Mouse (Mus musculus) layer of hippocampus, adult 2 months (tissue): Measurements from ENCODE around the gene Col5a1. TPM values are rescaled to one million over a fixed set of nuclear protein-coding genes. Genes with fewer than 3 reads are reported as not detected.

ENCODE experiments used
- DNase-seq, 2 experiments: peaks; one replicate each; pipeline ENCODE4 v3.0.0; 2022; ENCODE audit warnings: low spot score in 2 of 2
- H3K27ac ChIP-seq: fragments of 200-600 bp; 2 replicates; pipeline ENCODE4 v1.8.1; 2022
- H3K4me3 ChIP-seq: fragments of 200-600 bp; 2 replicates; pipeline ENCODE4 v1.8.1; 2022; ENCODE audit warnings: mild to moderate bottlenecking
- CTCF ChIP-seq: fragments of 200-600 bp; conservative IDR thresholded peaks from 2 replicates; pipeline ENCODE4 v1.8.1; 2022; ENCODE audit warnings: antibody characterized with exemption, mild to moderate bottlenecking, moderate library complexity
- long read RNA-seq, 2 experiments: library from polyadenylated mRNA; stranded (forward); transcript quantifications; one replicate each; pipeline ENCODE4 v2.0.0; 2021; ENCODE audit warnings: borderline mapping rate in 2 of 2
- total RNA-seq, 2 experiments: library from RNA; stranded (reverse); gene quantifications; 2 replicates each; pipeline ENCODE4 v1.2.3; 2021

Gene Col5a1
- 1 to 10 TPM; 3.6 to 4.1 TPM for total RNA-seq
- long read RNA-seq, experiment 1, full-length matches to known transcripts: 2 of 12 reads
- long read RNA-seq, experiment 1, partial matches to known transcripts: 7 of 12 reads
- long read RNA-seq, experiment 1, other reads (novel, unspliced or antisense): 3 of 12 reads
- long read RNA-seq, experiment 2, full-length matches to known transcripts: 1 of 8 reads
- long read RNA-seq, experiment 2, partial matches to known transcripts: 4 of 8 reads
- long read RNA-seq, experiment 2, other reads (novel, unspliced or antisense): 3 of 8 reads

DNA sequence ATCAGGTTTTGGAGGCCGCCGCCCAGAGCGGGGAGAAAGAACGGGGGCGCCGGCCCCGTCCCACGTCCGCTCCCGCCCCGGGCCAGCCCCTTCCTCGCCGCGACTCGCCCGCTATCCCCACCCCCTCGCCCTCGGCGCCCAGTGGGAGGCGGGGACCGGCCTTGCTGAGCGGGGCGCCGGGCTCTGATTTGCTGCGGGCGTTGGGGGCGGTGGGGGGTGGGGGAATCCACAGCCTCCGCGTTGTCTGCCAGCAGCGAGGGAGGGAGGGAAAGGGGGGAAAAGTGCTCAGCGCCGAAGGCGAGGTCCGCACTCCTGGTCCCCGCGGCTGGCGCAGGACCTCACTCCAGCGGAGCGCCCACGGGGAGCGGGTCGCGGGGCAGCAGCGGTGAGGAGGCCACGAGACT is at the start of gene Col5a1:
Gene Col5a1 (plus strand): TSS at position 278 of the 404 bp plus-strand sequence.
- Histone ChIP-seq H3K4me3 (peak within 1 kb of the TSS; percentile 68), H3K27ac (no peak within 1 kb of the TSS; the same call in 1 of the 2 replicates)
- no peak for TF ChIP-seq CTCF
- peak; percentile 18 to 20 for DNase-seq

DNA sequence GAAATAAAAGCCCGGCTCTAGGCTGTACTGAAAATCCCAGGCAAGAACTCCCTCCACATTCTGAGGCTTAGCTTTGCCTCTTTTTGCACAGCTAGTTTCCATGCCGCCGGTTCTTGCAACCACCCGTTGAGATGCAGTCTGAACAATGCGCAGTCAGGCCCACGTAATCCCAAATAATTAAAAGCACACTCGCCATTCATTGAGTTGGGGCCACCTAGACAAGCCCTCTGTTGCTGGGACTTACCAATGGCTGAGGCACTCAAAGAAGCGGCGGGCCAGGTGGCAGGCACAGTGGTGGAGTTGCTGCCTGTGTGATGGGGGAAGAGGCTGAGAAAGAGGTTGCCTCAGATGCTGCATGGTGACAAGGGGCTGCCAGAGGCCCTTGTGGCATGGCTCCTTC is 48.1 kb upstream of the Col5a1 start:
- TF ChIP-seq CTCF: no peak
- Histone ChIP-seq H3K4me3 (no peak overlapping the region), H3K27ac (no peak overlapping the region)
- DNase-seq: no peak

DNA sequence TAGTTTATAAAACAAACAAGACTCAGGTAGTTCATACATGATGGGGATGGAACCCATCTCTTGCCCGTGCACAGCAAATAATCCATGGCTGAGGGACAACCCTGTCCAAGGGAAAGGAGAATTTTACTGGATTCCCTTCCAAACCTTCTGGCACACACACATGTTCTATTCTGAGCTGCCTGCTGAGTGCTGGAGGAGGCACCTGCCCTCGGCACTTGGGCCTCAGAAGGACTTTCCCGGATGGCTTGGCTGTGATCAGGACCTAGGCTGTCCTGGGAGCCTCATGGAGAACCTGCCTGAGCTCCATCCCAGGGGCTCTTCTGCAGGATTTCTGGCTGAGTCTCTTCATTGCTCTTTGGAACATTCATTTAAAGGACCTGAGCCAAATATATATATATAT is 45.3 kb upstream of the Col5a1 start:
- DNase-seq: no peak
- TF ChIP-seq CTCF: no peak
- Histone ChIP-seq H3K4me3 (no peak overlapping the region), H3K27ac (no peak overlapping the region)

DNA sequence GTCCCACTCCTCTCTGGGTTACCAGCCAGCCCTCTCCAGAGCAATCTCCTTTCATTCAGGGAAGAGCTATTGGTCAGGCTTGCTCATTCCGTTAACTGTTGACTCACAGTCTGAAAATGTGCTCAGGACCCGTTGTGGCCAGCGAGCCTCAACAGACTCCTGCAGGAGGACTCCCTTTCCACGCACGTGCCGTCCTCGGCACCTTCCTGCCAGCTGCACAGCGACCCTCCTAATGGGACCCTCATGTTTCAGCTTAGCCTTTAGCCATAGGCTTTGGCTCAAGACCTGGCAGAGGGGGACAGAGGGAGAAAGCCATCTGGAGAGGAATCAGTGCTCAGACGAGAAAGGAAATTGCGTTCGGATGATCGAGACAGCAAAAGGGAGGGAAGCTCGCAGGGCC is 43.3 kb upstream of the Col5a1 start:
- DNase-seq: no peak
- H3K27ac ChIP-seq: no peak overlapping the region
- TF ChIP-seq CTCF: no peak
- H3K4me3 ChIP-seq: no peak overlapping the region

DNA sequence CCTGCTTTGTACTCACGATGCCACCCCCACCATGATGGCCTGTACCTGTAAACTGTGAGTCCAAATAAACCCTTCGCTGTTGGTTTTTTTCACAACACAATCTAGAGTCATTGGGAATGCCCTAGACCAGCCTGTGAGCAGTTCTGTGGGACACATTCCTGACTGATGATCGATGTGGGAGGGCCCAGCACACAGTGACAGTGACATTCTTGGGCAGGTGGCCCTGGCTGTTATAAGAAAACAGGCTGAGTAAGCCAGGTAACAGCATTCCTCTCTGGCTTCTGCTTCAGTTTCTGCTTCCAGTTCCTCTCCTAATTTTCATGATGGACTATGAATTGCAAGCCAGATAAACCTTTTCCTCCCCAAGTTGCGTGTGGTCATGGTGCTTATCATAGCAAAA is 41.3 kb upstream of the Col5a1 start:
- no peak for TF ChIP-seq CTCF
- Histone ChIP-seq H3K27ac (no peak overlapping the region), H3K4me3 (no peak overlapping the region)
- no peak for DNase-seq

DNA sequence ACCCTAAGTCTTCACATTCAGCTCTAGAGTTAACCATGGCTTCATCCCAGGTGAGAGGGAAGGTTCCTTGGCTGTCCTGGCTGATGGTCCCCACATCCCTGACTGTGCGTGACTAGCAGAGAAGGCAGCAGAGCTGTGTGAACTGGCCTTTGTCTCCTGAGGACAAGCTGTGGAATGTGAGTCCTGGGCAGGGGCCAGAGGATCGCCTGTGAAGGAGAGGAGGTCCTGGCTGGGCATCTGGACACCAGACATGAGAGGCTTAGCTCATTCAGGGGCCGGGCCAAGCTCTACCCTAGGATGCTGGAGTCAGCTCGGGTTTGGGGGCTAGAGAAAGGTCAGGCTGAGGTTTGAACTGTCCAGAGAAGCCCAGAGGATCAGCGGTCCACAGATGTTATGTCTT is 39.2 kb upstream of the Col5a1 start:
- TF ChIP-seq CTCF: no peak
- H3K27ac ChIP-seq: no peak overlapping the region
- DNase-seq: no peak
- H3K4me3 ChIP-seq: no peak overlapping the region

DNA sequence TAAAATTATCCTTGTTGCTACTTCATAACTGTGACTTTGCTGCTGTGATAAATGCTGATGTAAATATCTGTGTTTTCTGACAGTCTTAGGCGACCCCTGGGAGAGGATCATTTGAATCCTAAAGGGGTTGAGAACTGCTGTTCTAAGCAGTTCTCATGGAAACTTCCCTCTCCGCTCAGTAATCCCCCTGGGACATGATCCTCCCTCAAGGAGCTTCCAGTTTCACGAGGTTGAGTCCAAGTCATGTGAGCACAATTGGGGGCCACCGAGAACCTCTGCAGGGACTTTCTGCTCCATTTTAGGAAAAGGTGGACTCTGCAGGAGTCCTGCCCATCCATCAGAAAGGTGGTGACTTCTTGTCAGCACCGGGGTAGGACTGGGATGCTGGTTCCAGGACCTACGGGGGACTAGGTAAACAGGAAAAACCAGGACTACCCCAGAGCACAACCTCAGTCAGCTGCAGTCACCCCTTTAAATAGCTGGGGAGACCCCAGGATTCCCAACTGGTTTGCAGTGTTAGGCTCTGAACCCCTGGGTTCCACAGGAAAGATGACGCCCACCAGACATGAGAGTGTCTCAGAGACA is 38.3 kb upstream of the Col5a1 start:
- no peak for DNase-seq
- no peak for TF ChIP-seq CTCF
- no peak overlapping the region for H3K4me3 ChIP-seq
- no peak overlapping the region for H3K27ac ChIP-seq

DNA sequence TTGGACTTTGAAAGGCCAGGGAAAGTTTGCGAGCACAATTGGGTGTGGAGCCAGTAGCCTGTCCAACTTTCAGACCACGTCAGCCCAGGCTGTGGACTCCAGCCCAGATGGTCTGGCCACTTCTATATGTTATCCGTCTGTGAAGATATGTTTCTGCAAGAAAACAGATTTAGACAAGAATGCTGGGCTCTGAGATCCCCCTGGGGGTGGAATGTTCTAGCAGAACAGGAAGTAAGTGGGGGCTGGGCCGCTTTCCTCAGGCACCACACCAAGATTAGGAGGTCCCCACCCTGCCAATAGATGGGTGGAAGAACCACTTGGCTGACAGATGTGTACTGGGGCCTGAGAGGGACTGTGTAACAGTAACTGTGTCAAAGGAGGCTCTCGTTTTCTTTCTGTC is 37.8 kb upstream of the Col5a1 start:
- H3K4me3 ChIP-seq: no peak overlapping the region
- no peak overlapping the region for H3K27ac ChIP-seq
- DNase-seq: no peak
- TF ChIP-seq CTCF: no peak

DNA sequence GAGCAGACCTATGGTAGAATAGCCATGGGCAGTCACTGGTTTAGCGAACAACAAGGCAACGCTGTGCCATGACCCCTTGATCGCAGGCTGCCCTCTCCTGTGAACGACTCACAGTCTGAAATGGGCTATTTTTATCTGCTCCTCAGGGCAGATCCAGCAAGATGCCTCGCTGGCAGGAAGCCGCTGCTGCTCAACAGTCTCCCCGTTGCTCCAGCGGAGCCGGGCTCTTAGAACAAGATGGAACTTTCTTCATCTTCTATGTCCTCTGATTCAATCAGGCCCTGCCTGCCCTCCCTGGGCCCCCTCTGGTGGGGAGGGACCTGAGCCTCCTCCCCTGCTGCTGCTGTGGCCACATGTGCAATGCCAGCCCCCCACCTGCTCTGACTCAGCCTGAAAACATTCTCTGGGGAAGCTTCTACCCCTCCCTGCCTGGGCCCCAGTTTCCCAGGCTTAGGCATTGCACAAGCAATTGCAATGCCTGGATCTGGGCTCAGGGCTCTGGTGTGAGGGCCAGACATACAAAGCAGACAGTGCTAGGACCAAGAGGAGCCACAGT is 27.8 kb upstream of the Col5a1 start:
- DNase-seq: no peak
- Histone ChIP-seq H3K27ac (no peak overlapping the region), H3K4me3 (no peak overlapping the region)
- TF ChIP-seq CTCF: no peak

DNA sequence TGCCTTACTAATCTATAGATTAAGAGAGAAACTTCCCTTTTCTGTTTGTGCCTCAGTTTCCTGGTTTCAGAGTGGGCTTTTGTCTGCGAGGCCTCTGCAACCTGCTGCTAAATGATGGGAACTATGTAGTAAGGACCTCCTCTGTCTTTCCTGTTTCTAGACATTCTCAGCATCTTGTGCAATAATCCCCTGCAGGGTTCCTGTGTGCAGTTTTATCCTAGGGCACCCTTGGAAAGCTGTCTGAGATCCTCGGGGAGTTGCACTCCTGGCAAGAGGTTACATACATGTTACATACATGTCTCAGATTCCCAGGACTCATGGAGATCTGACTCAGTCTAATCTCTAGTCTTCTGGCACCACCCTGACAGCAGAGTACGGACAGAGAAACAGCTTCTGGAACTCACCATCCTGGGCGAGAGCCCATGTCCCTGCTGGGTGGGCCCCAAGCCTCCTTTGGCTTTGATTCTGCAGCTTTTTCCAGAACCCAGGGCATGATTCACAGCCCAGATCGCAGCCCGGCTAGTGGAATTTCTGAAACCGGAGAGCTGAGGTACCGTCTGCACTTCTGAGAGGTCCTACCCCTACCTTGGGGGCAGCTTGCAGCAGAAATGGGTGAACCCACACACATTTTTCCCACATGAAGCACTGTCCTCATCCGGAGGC is 24.5 kb upstream of the Col5a1 start:
- no peak for DNase-seq
- no peak for TF ChIP-seq CTCF
- Histone ChIP-seq H3K27ac (no peak overlapping the region), H3K4me3 (no peak overlapping the region)

DNA sequence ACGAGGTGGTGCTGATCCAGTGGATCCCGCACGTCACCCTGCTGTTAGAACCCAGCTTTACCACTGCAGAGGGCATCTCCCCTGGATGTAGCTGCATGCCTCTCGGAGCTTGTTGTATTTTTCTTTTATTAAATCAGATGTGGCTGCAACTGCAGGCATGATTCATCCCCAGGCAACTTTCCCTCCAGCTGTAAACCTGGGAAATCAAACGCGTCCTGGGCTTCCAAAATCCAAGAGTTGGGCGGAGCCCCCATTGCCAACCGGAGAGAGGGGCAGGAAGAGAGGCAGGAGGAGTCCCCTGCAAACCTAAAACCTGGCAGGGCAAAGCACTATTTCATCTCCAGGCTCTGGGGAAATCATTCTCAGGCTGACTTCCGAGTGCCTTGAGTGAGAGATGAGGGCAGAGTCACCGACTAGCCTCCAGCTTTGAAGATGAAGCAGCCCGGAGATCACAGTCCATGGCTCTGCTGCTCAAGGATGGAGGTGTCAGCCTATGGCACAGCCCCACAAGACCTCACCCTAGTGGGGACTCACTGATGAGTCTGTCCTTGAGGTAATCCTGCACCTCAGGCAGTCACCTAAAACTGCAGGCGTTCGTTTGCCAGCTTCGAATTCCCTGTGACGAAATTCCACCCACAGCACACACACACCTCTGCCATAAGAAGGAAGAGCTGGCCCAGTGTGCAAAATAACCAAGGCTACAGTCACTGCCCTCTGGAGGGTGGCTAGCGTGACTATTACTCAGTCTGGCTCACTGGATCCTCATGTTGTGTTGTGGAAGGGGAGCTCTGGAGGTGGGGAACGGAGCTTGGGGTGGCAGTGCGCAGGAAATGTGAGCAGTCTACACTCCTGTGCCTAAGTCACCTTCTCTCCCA is 21.5 kb upstream of the Col5a1 start:
- no peak for DNase-seq
- H3K27ac ChIP-seq: no peak overlapping the region
- no peak overlapping the region for H3K4me3 ChIP-seq
- no peak for TF ChIP-seq CTCF

DNA sequence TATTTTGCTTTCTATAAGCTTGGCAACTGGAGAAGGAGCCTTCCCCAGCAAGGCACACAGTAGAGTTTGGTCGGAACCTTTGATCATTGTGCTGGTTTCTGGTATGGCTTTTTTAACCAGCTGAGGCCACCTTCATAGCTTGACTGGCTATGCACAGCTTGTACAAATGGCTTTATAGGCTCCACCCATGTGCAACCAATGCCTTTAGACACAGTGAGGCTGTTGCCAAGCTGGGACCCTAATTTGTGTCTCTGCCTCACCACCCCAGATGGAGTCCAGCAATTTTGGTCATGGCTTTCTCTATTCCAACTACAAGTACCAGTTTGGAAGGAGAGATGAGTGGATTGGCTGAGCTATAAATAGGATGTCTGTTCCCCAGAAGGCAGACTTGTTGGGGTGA is 15.6 kb upstream of the Col5a1 start:
- H3K4me3 ChIP-seq: no peak overlapping the region
- TF ChIP-seq CTCF: no peak
- H3K27ac ChIP-seq: no peak overlapping the region
- no peak for DNase-seq

DNA sequence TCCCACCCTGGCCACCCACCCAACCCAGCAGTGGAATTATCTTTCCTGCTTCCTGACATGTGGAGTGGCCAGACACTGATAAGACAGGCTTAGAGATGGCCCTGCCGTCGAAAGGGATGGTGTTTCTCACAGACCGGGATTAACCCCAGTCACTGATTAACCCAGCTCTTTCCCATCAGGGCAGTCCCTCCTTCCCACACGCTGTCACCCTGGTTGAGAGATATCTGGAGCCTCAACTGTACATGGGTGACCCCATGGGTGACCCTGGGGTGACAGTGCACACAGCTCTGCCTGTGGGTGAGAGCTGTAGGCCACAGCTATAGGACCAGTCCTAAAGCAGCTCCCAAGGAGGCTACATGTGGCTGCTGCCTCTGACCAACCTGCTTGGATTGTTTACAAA is 15.2 kb upstream of the Col5a1 start:
- no peak for TF ChIP-seq CTCF
- no peak overlapping the region for H3K27ac ChIP-seq
- no peak overlapping the region for H3K4me3 ChIP-seq
- DNase-seq: no peak
